Mouse (Mus musculus): ENCODE measurements around the gene Ttc16.

Gene Ttc16

GRCm38 (mm10) chr2:32744272-32744982 is 31.0 kb downstream of the Ttc16 start:
- DNase-seq (ENCODE audit: low spot score) = no peak

GRCm38 (mm10) chr2:32742173-32742531 is 33.3 kb downstream of the Ttc16 start:
- DNase-seq (ENCODE audit: low spot score) = no peak

GRCm38 (mm10) chr2:32741273-32742172 is 33.9 kb downstream of the Ttc16 start:
- DNase-seq (ENCODE audit: low spot score) = no peak

GRCm38 (mm10) chr2:32740916-32741272 is 34.5 kb downstream of the Ttc16 start, which contains the start of gene 6330409D20Rik:
6330409D20Rik (minus strand) TSS chr2:32741016.
- no peak for DNase-seq (ENCODE audit: low spot score)

GRCm38 (mm10) chr2:32739311-32739710 is 36.1 kb downstream of the Ttc16 start:
- DNase-seq (ENCODE audit: low spot score) = no peak

GRCm38 (mm10) chr2:32737008-32737407 is 38.4 kb downstream of the Ttc16 start:
- DNase-seq (ENCODE audit: low spot score) = no peak

GRCm38 (mm10) chr2:32736306-32736829 is 39.1 kb downstream of the Ttc16 start:
- no peak for DNase-seq (ENCODE audit: low spot score)

GRCm38 (mm10) chr2:32734933-32735332 is 40.5 kb downstream of the Ttc16 start:
- no peak for DNase-seq (ENCODE audit: low spot score)

GRCm38 (mm10) chr2:32734480-32734879 is 41.0 kb downstream of the Ttc16 start:
- DNase-seq (ENCODE audit: low spot score) = no peak

- DNase-seq (ENCODE audit: low spot score) = no peak
Observed at GRCm38 (mm10) chr2:32732695-32733094, 42.7 kb downstream of the Ttc16 start.

- no peak for DNase-seq (ENCODE audit: low spot score)
Observed at GRCm38 (mm10) chr2:32731911-32732310, 43.5 kb downstream of the Ttc16 start.

- DNase-seq (ENCODE audit: low spot score) = no peak
Observed at GRCm38 (mm10) chr2:32730854-32731253, 44.6 kb downstream of the Ttc16 start.

GRCm38 (mm10) chr2:32729547-32729946 is 45.9 kb downstream of the Ttc16 start:
- no peak for DNase-seq (ENCODE audit: low spot score)

- no peak for DNase-seq (ENCODE audit: low spot score)
Observed at GRCm38 (mm10) chr2:32728463-32728862, 47.0 kb downstream of the Ttc16 start.

- peak; percentile 96 for DNase-seq (ENCODE audit: low spot score)
Observed at GRCm38 (mm10) chr2:32727435-32727834, 48.0 kb downstream of the Ttc16 start.

GRCm38 (mm10) chr2:32724832-32725790 is 50.3 kb downstream of the Ttc16 start:
- DNase-seq (ENCODE audit: low spot score) = no peak

GRCm38 (mm10) chr2:32724149-32724548 is 51.3 kb downstream of the Ttc16 start:
- DNase-seq (ENCODE audit: low spot score) = no peak

- DNase-seq (ENCODE audit: low spot score) = no peak
Observed at GRCm38 (mm10) chr2:32722581-32722980, 52.9 kb downstream of the Ttc16 start.

GRCm38 (mm10) chr2:32722046-32722445 is 53.4 kb downstream of the Ttc16 start:
- no peak for DNase-seq (ENCODE audit: low spot score)

GRCm38 (mm10) chr2:32720681-32721229 is 54.7 kb downstream of the Ttc16 start, which contains the start of gene Sh2d3c:
Sh2d3c (plus strand) TSS chr2:32721055.
- DNase-seq (ENCODE audit: low spot score) = no peak

- no peak for DNase-seq (ENCODE audit: low spot score)
Observed at GRCm38 (mm10) chr2:32720053-32720452, 55.4 kb downstream of the Ttc16 start.
